Mouse (Mus musculus) kidney, embryonic 15.5 days (tissue): ENCODE data around the gene Zfp105. TPM values are rescaled to one million over a fixed set of nuclear protein-coding genes. Genes with fewer than 3 reads are reported as not detected.

Source experiments
- polyA plus RNA-seq: library from polyadenylated mRNA; unstranded; fragments of >200 nt; fragmentation: Nextera tagmentation; extraction: Ambion mirVana; gene quantifications from 2 replicates; pipeline ENCODE4 v1.2.1, GENCODE M21; 2015

Zfp105 gene
- polyA plus RNA-seq, 1 experiment from 2014 or later, result 24.0 TPM

Other genes with a start within 250 kb of the Zfp105 start
- not detected in 2 replicates for gene Topaz1, start 175.7 kb upstream of the Zfp105 start, polyA plus RNA-seq
- gene Tcaim, start 117.5 kb upstream of the Zfp105 start, polyA plus RNA-seq, result 5.2 and 6.3 TPM in 2 replicates
- gene Gm35549, start 79.0 kb upstream of the Zfp105 start, polyA plus RNA-seq, result 0.39 and 0.44 TPM in 2 replicates
- 70.8 and 71.3 TPM in 2 replicates for gene Zfp445, start 57.1 kb upstream of the Zfp105 start, polyA plus RNA-seq
- 5.0 TPM in 2 replicates for gene Zkscan7, start 37.4 kb upstream of the Zfp105 start, polyA plus RNA-seq
- gene 1110059G10Rik, start 27.9 kb downstream of the Zfp105 start, polyA plus RNA-seq, result 26.8 and 33.1 TPM in 2 replicates
- gene Kif15, start 28.0 kb downstream of the Zfp105 start, polyA plus RNA-seq, result 59.3 and 60.1 TPM in 2 replicates
- gene Tmem42, start 98.3 kb downstream of the Zfp105 start, polyA plus RNA-seq, result 19.9 and 20.9 TPM in 2 replicates
- gene Tgm4, start 111.7 kb downstream of the Zfp105 start, polyA plus RNA-seq, result 0.41 and 0.70 TPM in 2 replicates
- 73.2 and 75.9 TPM in 2 replicates for gene Zdhhc3, start 190.1 kb downstream of the Zfp105 start, polyA plus RNA-seq
- 125 and 133 TPM in 2 replicates for gene Exosc7, start 190.1 kb downstream of the Zfp105 start, polyA plus RNA-seq
- 0.72 and 1.6 TPM in 2 replicates for gene Clec3b, start 227.9 kb downstream of the Zfp105 start, polyA plus RNA-seq